Comparison of ENCODE assay signal across 11 mouse cellular contexts in genomic region chr12:17723999-17724398, GRCm38 (mm10). TPM values are rescaled to one million over a fixed set of nuclear protein-coding genes. Genes with fewer than 3 reads are reported as not detected.
A peak's percentile ranks its signal among the peaks of the same experiment; 100 is the strongest.
DNase-seq lines count a peak whose midpoint lies in the region; ATAC-seq and TF ChIP-seq lines count a peak whose summit lies in the region.
"Had no signal": no experiment of that assay in that cellular context is flagged by ENCODE, and none has a peak within 500 bp of the region (broad histone marks: within the 10 kb centered on the region; RNA-seq: fewer than 3 reads in every experiment).

No protein-coding gene starts in this region.

- 48% methylated on average over 6 of the region's 6 CpGs for WGBS in heart, postnatal 0 days
- whole genome bisulfite sequencing in heart, embryonic 11.5 days (ENCODE audit: insufficient replicate concordance): 64% methylated on average over 6 of the region's 6 CpGs
- 76% methylated on average over 6 of the region's 6 CpGs for WGBS in spleen, adult 2 months
- WGBS in liver, embryonic 12.5 days (ENCODE audit: insufficient replicate concordance): 64% methylated on average over 6 of the region's 6 CpGs
- 21% methylated on average over 6 of the region's 6 CpGs for WGBS in stomach, embryonic 16.5 days
- WGBS in forebrain, embryonic 12.5 days: 78% methylated on average over 6 of the region's 6 CpGs

- no peaks in the 10 kb centered on the region for H3K36me3 ChIP-seq in heart, postnatal 0 days (replicated peaks; ENCODE audit: control insufficient read depth, insufficient read depth, low read length)
- H3K36me3 ChIP-seq in heart, embryonic 11.5 days (ENCODE audit: control insufficient read depth, insufficient read depth, low read length): no peaks in the 10 kb centered on the region
- H3K36me3 ChIP-seq in spleen, adult 2 months (ENCODE audit: control insufficient read depth, insufficient read depth, low read length): no peaks in the 10 kb centered on the region
- H3K36me3 ChIP-seq in liver, embryonic 12.5 days: 0 out of 2 replicates have a peak, but pooled peaks cover 4% of the 10 kb centered on the region
- H3K36me3 ChIP-seq in stomach, embryonic 16.5 days (ENCODE audit: control insufficient read depth, insufficient read depth, low read length): no peaks in the 10 kb centered on the region
- no peaks in the 10 kb centered on the region for H3K36me3 ChIP-seq in forebrain, embryonic 12.5 days (replicated peaks)

- no peaks in the 10 kb centered on the region for H3K27me3 ChIP-seq in heart, postnatal 0 days (ENCODE audit: control insufficient read depth, insufficient read depth, low read length)
- H3K27me3 ChIP-seq in heart, embryonic 11.5 days (ENCODE audit: control insufficient read depth, insufficient read depth, low read length): no peaks in the 10 kb centered on the region
- H3K27me3 ChIP-seq in spleen, adult 2 months (ENCODE audit: control insufficient read depth, insufficient read depth, low read length): no peaks in the 10 kb centered on the region
- no peaks in the 10 kb centered on the region for H3K27me3 ChIP-seq in liver, embryonic 12.5 days (replicated peaks)
- no peaks in the 10 kb centered on the region for H3K27me3 ChIP-seq in stomach, embryonic 16.5 days (ENCODE audit: control insufficient read depth, insufficient read depth, low read length)
- H3K27me3 ChIP-seq in forebrain, embryonic 12.5 days: no peaks in the 10 kb centered on the region

- TF ChIP-seq EP300 in heart, postnatal 0 days (IDR thresholded peaks at IDR 0.05; ENCODE audit: low read depth): no peak

- no peaks in the 10 kb centered on the region for H3K9me3 ChIP-seq in heart, postnatal 0 days (replicated peaks; ENCODE audit: control insufficient read depth, low read length)
- H3K9me3 ChIP-seq in heart, embryonic 11.5 days (replicated peaks; ENCODE audit: control insufficient read depth, low read length): no peaks in the 10 kb centered on the region
- H3K9me3 ChIP-seq in liver, embryonic 12.5 days (replicated peaks): no peaks in the 10 kb centered on the region
- H3K9me3 ChIP-seq in stomach, embryonic 16.5 days (replicated peaks; ENCODE audit: control insufficient read depth, low read length): no peaks in the 10 kb centered on the region
- no peaks in the 10 kb centered on the region for H3K9me3 ChIP-seq in forebrain, embryonic 12.5 days

- ATAC-seq in heart, postnatal 0 days (ENCODE audit: insufficient read depth, low read depth): no peak
- no peak for ATAC-seq in heart, embryonic 11.5 days (replicated peaks; ENCODE audit: insufficient number of reproducible peaks, low FRiP score, low TSS enrichment)
- no peak for ATAC-seq in liver, embryonic 12.5 days
- ATAC-seq in stomach, embryonic 16.5 days (ENCODE audit: insufficient read depth, low FRiP score): 0 out of 2 replicates have a peak, but pooled peaks have one; percentile 4
- no peak for ATAC-seq in forebrain, embryonic 12.5 days (ENCODE audit: low FRiP score)

- H3K4me3 ChIP-seq in heart, postnatal 0 days (ENCODE audit: low read depth, low read length): no peak overlapping the region
- H3K4me3 ChIP-seq in heart, embryonic 11.5 days (ENCODE audit: low read depth, low read length): no peak overlapping the region
- H3K4me3 ChIP-seq in spleen, adult 2 months (ENCODE audit: extremely low read depth, insufficient read depth, insufficient read length): no peak overlapping the region
- H3K4me3 ChIP-seq in liver, embryonic 12.5 days: no peak overlapping the region
- H3K4me3 ChIP-seq in stomach, embryonic 16.5 days (replicated peaks; ENCODE audit: low read length): no peak overlapping the region
- H3K4me3 ChIP-seq in forebrain, embryonic 12.5 days (replicated peaks): no peak overlapping the region
- H3K4me3 ChIP-seq: heart, adult 2 months had no signal

- peaks cover 30% of the 10 kb centered on the region for H3K4me1 ChIP-seq in heart, postnatal 0 days (ENCODE audit: control insufficient read depth, insufficient read depth)
- H3K4me1 ChIP-seq in heart, embryonic 11.5 days (ENCODE audit: control insufficient read depth, insufficient read depth, low read length): peaks cover 31% of the 10 kb centered on the region
- H3K4me1 ChIP-seq in spleen, adult 2 months (ENCODE audit: control insufficient read depth, insufficient read depth, insufficient read length): peaks cover 28% of the 10 kb centered on the region; the same call in 1 of the 2 replicates
- H3K4me1 ChIP-seq in liver, embryonic 12.5 days: peaks cover 66% of the 10 kb centered on the region
- peaks cover 44% of the 10 kb centered on the region for H3K4me1 ChIP-seq in stomach, embryonic 16.5 days (ENCODE audit: control insufficient read depth, insufficient read depth, low read length)
- H3K4me1 ChIP-seq in forebrain, embryonic 12.5 days: peaks cover 32% of the 10 kb centered on the region

- no peak overlapping the region for H3K9ac ChIP-seq in heart, postnatal 0 days (replicated peaks; ENCODE audit: low read depth, low read length)
- H3K9ac ChIP-seq in heart, embryonic 11.5 days (ENCODE audit: low read depth, low read length): no peak overlapping the region
- H3K9ac ChIP-seq in liver, embryonic 12.5 days: no peak overlapping the region
- H3K9ac ChIP-seq in stomach, embryonic 16.5 days (ENCODE audit: low read length): 0 out of 2 replicates have a peak overlapping the region, but pooled peaks have one; percentile 25
- no peak overlapping the region for H3K9ac ChIP-seq in forebrain, embryonic 12.5 days

- no peak for TF ChIP-seq POLR2A in spleen, adult 2 months (IDR thresholded peaks at IDR 0.05; ENCODE audit: low read depth, low read length)

- peak overlapping the region; percentile 37; the same call in 1 of the 2 replicates for H3K27ac ChIP-seq in heart, postnatal 0 days (ENCODE audit: low read depth)
- no peak overlapping the region for H3K27ac ChIP-seq in heart, embryonic 11.5 days (ENCODE audit: low read depth, low read length)
- H3K27ac ChIP-seq in spleen, adult 2 months (ENCODE audit: insufficient read depth, low read length): peak overlapping the region; percentile 69
- peak overlapping the region; percentile 81 for H3K27ac ChIP-seq in liver, embryonic 12.5 days
- peak overlapping the region; percentile 83 for H3K27ac ChIP-seq in stomach, embryonic 16.5 days (ENCODE audit: low read length)
- H3K27ac ChIP-seq in forebrain, embryonic 12.5 days: no peak overlapping the region
- H3K27ac ChIP-seq: heart, adult 2 months had no signal

- no peak for TF ChIP-seq CTCF in heart, postnatal 0 days (IDR thresholded peaks at IDR 0.05; ENCODE audit: low read depth)
- TF ChIP-seq CTCF in spleen, adult 2 months (IDR thresholded peaks at IDR 0.05; ENCODE audit: extremely low read depth, insufficient read depth, insufficient read length, insufficient replicate concordance): no peak

- H3K4me2 ChIP-seq in heart, postnatal 0 days (ENCODE audit: low read depth, low read length): no peak overlapping the region
- no peak overlapping the region for H3K4me2 ChIP-seq in heart, embryonic 11.5 days
- no peak overlapping the region for H3K4me2 ChIP-seq in liver, embryonic 12.5 days
- H3K4me2 ChIP-seq in stomach, embryonic 16.5 days (ENCODE audit: low read depth, low read length): no peak overlapping the region
- no peak overlapping the region for H3K4me2 ChIP-seq in forebrain, embryonic 12.5 days

- no peak for DNase-seq in heart, postnatal 0 days (ENCODE audit: low spot score)
- DNase-seq in spleen, adult 2 months (ENCODE audit: low read depth in 1 of 2, low spot score in 2 of 2): no peak
- DNase-seq in spleen, adult 12 weeks (ENCODE audit: low spot score): no peak
- no peak for DNase-seq in thymus, adult 18-20 months
- DNase-seq: cerebellum, postnatal 14 days; heart, adult 2 months; right cerebral cortex, postnatal 4 days had no signal

RNA-seq across cellular contexts. Expression of gene Hpcal1, which starts 33.3 kb away (rescaled TPM):
- 14.8 and 19.1 TPM in 2 replicates for total RNA-seq in heart, postnatal 0 days (2014; rRNA removed; ENCODE audit: low replicate concordance)
- 21.9 and 22.5 TPM in 2 replicates for polyA plus RNA-seq in heart, postnatal 0 days (2015; fragmentation: Nextera tagmentation; extraction: Ambion mirVana)
- polyA plus RNA-seq in heart, embryonic 11.5 days (2014; fragmentation: Nextera tagmentation; extraction: Ambion mirVana): 22.1 and 22.9 TPM in 2 replicates
- polyA plus RNA-seq in spleen, adult 2 months (2012; rRNA removed): 76.2 and 81.8 TPM in 2 replicates
- polyA plus RNA-seq in liver, embryonic 12.5 days (2016; fragmentation: Nextera tagmentation; extraction: Ambion mirVana): 17.6 and 18.6 TPM in 2 replicates
- 64.1 and 72.2 TPM in 2 replicates for polyA plus RNA-seq in stomach, embryonic 16.5 days (2015; fragmentation: Nextera tagmentation; extraction: Ambion mirVana)
- 36.6 and 41.3 TPM in 2 replicates for polyA plus RNA-seq in forebrain, embryonic 12.5 days (2016; fragmentation: Nextera tagmentation; extraction: Ambion mirVana)

Comparison
In these comparisons a context has a peak if more than half of its experiments do, and no peak if none do; other contexts are left out.
1. H3K27ac ChIP-seq: peak in heart, postnatal 0 days (single experiment), spleen, adult 2 months (single experiment), liver, embryonic 12.5 days (single experiment) and stomach, embryonic 16.5 days (single experiment); none in heart, embryonic 11.5 days (single experiment) and forebrain, embryonic 12.5 days (single experiment).